Mouse (Mus musculus): ENCODE data around the gene Gsdma3. TPM values are rescaled to one million over a fixed set of nuclear protein-coding genes. Genes with fewer than 3 reads are reported as not detected.
"Not testable (repeated sequence)": the region's sequence is repeated elsewhere in the genome, so short reads cannot be mapped to it uniquely, and the experiment has no call there.

The Gsdma3 gene
- total and polyA plus RNA-seq, 3 experiments: 2.7 to 2.9 TPM; not detected in 1

- intact Hi-C loops (cut with DNase I): no loop called here
- TF ChIP-seq CTCF (IDR thresholded peaks at IDR 0.05): no peak
- Histone ChIP-seq H3K9ac (ENCODE audit: low read depth, low read length) (no peak overlapping the region), H3K79me2 (replicated peaks; ENCODE audit: control insufficient read depth, insufficient read depth, low read length) (no peaks in the 10 kb centered on the region), H3K27ac (no peak overlapping the region), H3K27me3 (ENCODE audit: control insufficient read depth, insufficient read depth, low read length) (peaks cover 4% of the 10 kb centered on the region), H3K4me3 (no peak overlapping the region), H3K4me1 (ENCODE audit: control insufficient read depth, insufficient read depth, low read length) (no peaks in the 10 kb centered on the region), H3K36me3 (ENCODE audit: control insufficient read depth, insufficient read depth, low read length) (no peaks in the 10 kb centered on the region)
- no peak for DNase-seq
- WGBS: 49% methylated on average over 3 of the region's 3 CpGs
These were observed 45.2 kb downstream of the Gsdma3 start for GRCm38 (mm10) chr11:98671284-98671815.

- H3K79me2 ChIP-seq (replicated peaks; ENCODE audit: control insufficient read depth, insufficient read depth, low read length): no peaks in the 10 kb centered on the region
- TF ChIP-seq POLR2A (IDR thresholded peaks at IDR 0.05; ENCODE audit: insufficient read depth, low read depth, low read length) (no peak), EP300 (IDR thresholded peaks at IDR 0.05; ENCODE audit: insufficient read depth, low read depth, low read length) (no peak), CTCF (IDR thresholded peaks at IDR 0.05) (no peak)
- H3K27me3 ChIP-seq (ENCODE audit: control insufficient read depth, insufficient read depth, low read length): peaks cover 1% of the 10 kb centered on the region
- DNase-seq: no peak
- no peaks in the 10 kb centered on the region for H3K36me3 ChIP-seq (ENCODE audit: control insufficient read depth, insufficient read depth, low read length)
- no peaks in the 10 kb centered on the region for H3K4me1 ChIP-seq (ENCODE audit: control insufficient read depth, insufficient read depth, low read length)
- WGBS: 29% methylated on average over 5 of the region's 5 CpGs
- intact Hi-C loops (cut with DNase I): no loop called here
- H3K9ac ChIP-seq (ENCODE audit: low read depth, low read length): no peak overlapping the region
- no peak overlapping the region for H3K27ac ChIP-seq
- no peak overlapping the region for H3K4me3 ChIP-seq
These were observed 45.7 kb downstream of the Gsdma3 start for GRCm38 (mm10) chr11:98671857-98672256.

- no peak for TF ChIP-seq CTCF (IDR thresholded peaks at IDR 0.05)
- TF ChIP-seq POLR2A (IDR thresholded peaks at IDR 0.05; ENCODE audit: insufficient read depth, low read depth, low read length): no peak
- no peak for TF ChIP-seq EP300 (IDR thresholded peaks at IDR 0.05; ENCODE audit: insufficient read depth, low read depth, low read length)
- whole genome bisulfite sequencing: 62% methylated on average over 5 of the region's 5 CpGs
- intact Hi-C loops (cut with DNase I): no loop called here
- peaks cover 1% of the 10 kb centered on the region for H3K27me3 ChIP-seq (ENCODE audit: control insufficient read depth, insufficient read depth, low read length)
- H3K27ac ChIP-seq: no peak overlapping the region
- no peak overlapping the region for H3K9ac ChIP-seq (ENCODE audit: low read depth, low read length)
- no peaks in the 10 kb centered on the region for H3K79me2 ChIP-seq (replicated peaks; ENCODE audit: control insufficient read depth, insufficient read depth, low read length)
- H3K4me1 ChIP-seq (ENCODE audit: control insufficient read depth, insufficient read depth, low read length): no peaks in the 10 kb centered on the region
- no peaks in the 10 kb centered on the region for H3K36me3 ChIP-seq (ENCODE audit: control insufficient read depth, insufficient read depth, low read length)
- DNase-seq: no peak
- H3K4me3 ChIP-seq: no peak overlapping the region
These were observed 46.3 kb downstream of the Gsdma3 start for GRCm38 (mm10) chr11:98672482-98672881.

GRCm38 (mm10) chr11:98673136-98673535, 47.0 kb downstream of the Gsdma3 start:
- TF ChIP-seq CTCF (IDR thresholded peaks at IDR 0.05): peak; percentile 62
- H3K4me3 ChIP-seq; intact Hi-C loops (cut with DNase I); H3K27ac ChIP-seq; H3K36me3 ChIP-seq (ENCODE audit: control insufficient read depth, insufficient read depth, low read length); H3K79me2 ChIP-seq (replicated peaks; ENCODE audit: control insufficient read depth, insufficient read depth, low read length); H3K4me1 ChIP-seq (ENCODE audit: control insufficient read depth, insufficient read depth, low read length); H3K9ac ChIP-seq (ENCODE audit: low read depth, low read length); H3K27me3 ChIP-seq (ENCODE audit: control insufficient read depth, insufficient read depth, low read length): not testable (repeated sequence)
- DNase-seq: peak; percentile 52 to 61
- 4% methylated on average over 7 of the region's 7 CpGs for WGBS

GRCm38 (mm10) chr11:98675829-98676363, 49.7 kb downstream of the Gsdma3 start:
- Histone ChIP-seq H3K27ac (no peak overlapping the region), H3K4me1 (ENCODE audit: control insufficient read depth, insufficient read depth, low read length) (no peaks in the 10 kb centered on the region), H3K27me3 (ENCODE audit: control insufficient read depth, insufficient read depth, low read length) (no peaks in the 10 kb centered on the region), H3K36me3 (ENCODE audit: control insufficient read depth, insufficient read depth, low read length) (no peaks in the 10 kb centered on the region), H3K79me2 (replicated peaks; ENCODE audit: control insufficient read depth, insufficient read depth, low read length) (no peaks in the 10 kb centered on the region), H3K4me3 (no peak overlapping the region), H3K9ac (ENCODE audit: low read depth, low read length) (no peak overlapping the region)
- intact Hi-C loops (cut with DNase I): no loop called here
- WGBS: 33% methylated on average over 7 of the region's 7 CpGs
- no peak for TF ChIP-seq CTCF (IDR thresholded peaks at IDR 0.05)
- no peak for TF ChIP-seq POLR2A (IDR thresholded peaks at IDR 0.05; ENCODE audit: insufficient read depth, low read depth, low read length)
- TF ChIP-seq EP300 (IDR thresholded peaks at IDR 0.05; ENCODE audit: insufficient read depth, low read depth, low read length): no peak
- DNase-seq: no peak

GRCm38 (mm10) chr11:98680023-98680422, 53.9 kb downstream of the Gsdma3 start:
- peaks cover 4% of the 10 kb centered on the region for H3K79me2 ChIP-seq (replicated peaks; ENCODE audit: control insufficient read depth, insufficient read depth, low read length)
- H3K27ac ChIP-seq: no peak overlapping the region
- no peak overlapping the region for H3K9ac ChIP-seq (ENCODE audit: low read depth, low read length)
- peaks cover 1% of the 10 kb centered on the region for H3K4me1 ChIP-seq (ENCODE audit: control insufficient read depth, insufficient read depth, low read length)
- TF ChIP-seq CTCF (IDR thresholded peaks at IDR 0.05) (peak; percentile 25), POLR2A (IDR thresholded peaks at IDR 0.05; ENCODE audit: insufficient read depth, low read depth, low read length) (no peak)
- H3K36me3 ChIP-seq (ENCODE audit: control insufficient read depth, insufficient read depth, low read length): no peaks in the 10 kb centered on the region; the same call in 1 of the 2 replicates
- H3K4me3 ChIP-seq: no peak overlapping the region
- DNase-seq: no peak
- no peaks in the 10 kb centered on the region for H3K27me3 ChIP-seq (ENCODE audit: control insufficient read depth, insufficient read depth, low read length)
- whole genome bisulfite sequencing: 96% methylated on average over 1 of the region's 1 CpGs
- intact Hi-C loops (cut with DNase I): no loop called here

GRCm38 (mm10) chr11:98680595-98680994, 54.4 kb downstream of the Gsdma3 start:
- H3K79me2 ChIP-seq (replicated peaks; ENCODE audit: control insufficient read depth, insufficient read depth, low read length); H3K4me3 ChIP-seq; DNase-seq; H3K4me1 ChIP-seq (ENCODE audit: control insufficient read depth, insufficient read depth, low read length); H3K9ac ChIP-seq (ENCODE audit: low read depth, low read length); H3K27me3 ChIP-seq (ENCODE audit: control insufficient read depth, insufficient read depth, low read length); intact Hi-C loops (cut with DNase I); H3K36me3 ChIP-seq (ENCODE audit: control insufficient read depth, insufficient read depth, low read length); H3K27ac ChIP-seq: not testable (repeated sequence)
- WGBS: 97% methylated on average over 4 of the region's 4 CpGs

Measured in heart, adult 2 months (tissue).